Mouse (Mus musculus): ENCODE measurements around the gene 4921509C19Rik. TPM values are rescaled to one million over a fixed set of nuclear protein-coding genes. Genes with fewer than 3 reads are reported as not detected.

Gene 4921509C19Rik
- not detected in 2 replicates for polyA plus RNA-seq (2012; rRNA removed)

DNA sequence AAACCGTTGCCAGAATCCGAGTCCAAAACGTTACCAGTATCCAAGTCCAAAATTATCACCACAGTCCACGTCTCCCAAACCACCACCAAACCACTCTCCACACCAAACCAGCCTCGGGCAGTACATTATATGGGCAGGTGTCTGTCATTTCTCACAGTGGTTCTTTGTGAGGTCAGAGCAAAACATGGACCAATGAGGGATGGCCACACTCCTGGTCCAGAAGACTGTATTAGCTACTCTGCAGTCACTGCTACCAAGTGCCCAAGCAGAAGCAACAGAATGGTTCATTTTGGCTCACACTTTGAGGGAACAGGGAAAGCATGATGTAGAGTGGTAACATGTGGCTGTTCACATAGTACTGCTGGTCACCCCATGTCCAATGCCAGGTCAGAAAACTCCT lies at the start of gene 4921509C19Rik:
Gene 4921509C19Rik, minus strand, starts transcription at position 101 of the 400 bp plus-strand sequence.

DNA sequence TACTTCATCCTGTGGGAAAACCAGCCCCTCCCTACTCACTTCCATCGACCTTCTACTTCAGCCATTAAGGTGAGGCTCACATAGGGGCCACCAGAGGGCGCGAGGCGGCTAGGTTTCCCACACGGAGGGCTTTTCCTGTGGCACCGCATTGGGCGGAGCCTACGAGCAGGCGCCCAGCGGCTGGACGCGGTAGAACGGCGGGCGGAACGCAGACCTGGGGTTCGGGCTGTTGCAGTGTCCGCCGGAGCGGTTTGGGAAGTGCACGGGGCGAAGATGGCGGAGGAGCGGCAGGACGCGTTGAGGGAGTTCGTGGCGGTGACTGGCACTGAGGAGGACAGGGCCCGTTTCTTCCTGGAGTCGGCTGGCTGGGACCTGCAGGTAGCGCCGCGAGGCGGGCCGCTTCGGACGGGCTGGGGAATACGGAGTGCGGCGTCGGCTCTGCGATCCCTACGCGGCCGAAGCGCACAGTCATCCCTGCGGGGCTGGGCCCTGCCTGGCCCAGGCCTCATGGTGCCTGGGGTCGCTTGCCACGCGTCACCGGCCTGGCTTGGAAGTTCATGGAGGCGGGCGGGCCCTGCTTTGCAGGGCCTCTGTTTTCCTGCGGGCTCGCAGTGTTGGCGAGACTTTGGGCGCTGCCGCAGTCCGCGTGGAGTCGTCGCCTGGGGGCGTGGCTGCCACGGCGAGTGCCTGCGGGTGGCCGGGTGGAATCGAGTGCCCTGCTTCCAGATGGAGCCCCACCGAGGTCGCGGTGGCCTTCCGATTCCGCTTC lies 18.3 kb upstream of the 4921509C19Rik start, which contains the start of gene Nsfl1c:
Gene Nsfl1c, plus strand, starts transcription at position 148 of the 769 bp plus-strand sequence.

Other genes with a start within 250 kb of the 4921509C19Rik start
- 57.2 and 58.6 TPM in 2 replicates for gene Nsfl1c, start 18.0 kb upstream of the 4921509C19Rik start, polyA plus RNA-seq (2012; rRNA removed)
- gene Fkbp1a, start 66.3 kb upstream of the 4921509C19Rik start, polyA plus RNA-seq (2012; rRNA removed): 34.0 and 42.8 TPM in 2 replicates
- 0.24 and 0.25 TPM in 2 replicates for gene Sdcbp2, start 96.5 kb upstream of the 4921509C19Rik start, polyA plus RNA-seq (2012; rRNA removed)
- gene Snph, start 156.4 kb upstream of the 4921509C19Rik start, polyA plus RNA-seq (2012; rRNA removed): 0.01 and 0.03 TPM in 2 replicates
- gene Rad21l, start 192.4 kb upstream of the 4921509C19Rik start, polyA plus RNA-seq (2012; rRNA removed): not detected in 2 replicates
- not detected in 2 replicates for gene Tmem74b, start 225.9 kb upstream of the 4921509C19Rik start, polyA plus RNA-seq (2012; rRNA removed)